Mouse (Mus musculus) heart, postnatal 0 days (tissue): ENCODE measurements around the gene Casz1.

Source experiments
- CTCF ChIP-seq: IDR thresholded peaks from 2 replicates; pipeline ENCODE4 v1.5.1; 2016; ENCODE audit warnings: antibody characterized with exemption, control low read depth, low read depth
- EP300 ChIP-seq: IDR thresholded peaks from 2 replicates; pipeline ENCODE4 v1.6.1; 2016; ENCODE audit warnings: antibody characterized with exemption, low read depth

DNA sequence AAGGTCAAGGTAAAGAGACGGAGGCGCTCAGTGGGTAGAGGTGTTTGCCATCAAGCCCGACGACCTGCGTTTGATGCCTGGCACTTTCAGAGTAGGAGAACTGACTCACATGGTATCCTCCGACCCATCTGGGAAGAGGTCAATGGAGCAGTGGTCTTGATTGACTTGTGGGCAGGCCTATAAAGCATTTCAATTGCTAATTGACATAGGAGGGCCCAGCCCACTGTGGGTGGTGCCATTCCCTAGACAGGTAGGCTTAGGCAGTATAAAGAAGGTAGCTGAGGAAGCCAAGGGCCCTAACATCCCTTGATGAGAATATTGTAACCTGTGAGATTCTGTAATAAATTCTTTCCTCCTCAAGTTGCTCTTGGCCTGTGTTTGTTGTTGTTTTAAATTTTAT lies 196.5 kb downstream of the Casz1 start:
- no peak for TF ChIP-seq CTCF
- no peak for TF ChIP-seq EP300
